Mouse (Mus musculus) olfactory bulb, adult 2 months (tissue): ENCODE measurements at regions not wholly inside any gene's neighbourhood (a gene's known extent, or its start where the extent isn't known, plus 50 kb on each side); places are given as distances from the start of the nearest gene placed in this dataset.

Experiments
- CTCF ChIP-seq: fragments of 200-500 bp; IDR thresholded peaks from 2 replicates; pipeline ENCODE4 v1.5.1; 2012; ENCODE audit warnings: low read depth, mild to moderate bottlenecking, low read length, moderate library complexity; ENCODE audit not compliant: insufficient read depth
- POLR2A ChIP-seq: fragments of 200-500 bp; IDR thresholded peaks from 2 replicates; pipeline ENCODE4 v1.6.1; 2012; ENCODE audit warnings: mild to moderate bottlenecking, low read depth, low read length, moderate library complexity; ENCODE audit not compliant: insufficient read depth

- TF ChIP-seq CTCF (no peak), POLR2A (no peak)
Measured at GRCm38 (mm10) chr14:72864792-72865191, 155.0 kb upstream of the Fndc3a start.
